Mouse (Mus musculus) heart, adult 2 months (tissue): Measurements from ENCODE around the gene Dnajc15.
"Not testable (repeated sequence)": the region's sequence is repeated elsewhere in the genome, so short reads cannot be mapped to it uniquely, and the experiment has no call there.

ENCODE experiments used
- CTCF ChIP-seq: fragments of 200-600 bp; IDR thresholded peaks from 2 replicates; pipeline ENCODE4 v1.8.1; 2022; ENCODE audit warnings: antibody characterized with exemption, mild to moderate bottlenecking, moderate library complexity
- EP300 ChIP-seq: fragments of 200-500 bp; IDR thresholded peaks from 2 replicates; pipeline ENCODE4 v1.6.1; 2011; ENCODE audit warnings: low read depth, low read length, control low read depth; ENCODE audit not compliant: insufficient read depth
- POLR2A ChIP-seq: fragments of 200-500 bp; IDR thresholded peaks from 2 replicates; pipeline ENCODE4 v1.6.1; 2011; ENCODE audit warnings: mild to moderate bottlenecking, low read depth, low read length, control low read depth; ENCODE audit not compliant: insufficient read depth

DNA sequence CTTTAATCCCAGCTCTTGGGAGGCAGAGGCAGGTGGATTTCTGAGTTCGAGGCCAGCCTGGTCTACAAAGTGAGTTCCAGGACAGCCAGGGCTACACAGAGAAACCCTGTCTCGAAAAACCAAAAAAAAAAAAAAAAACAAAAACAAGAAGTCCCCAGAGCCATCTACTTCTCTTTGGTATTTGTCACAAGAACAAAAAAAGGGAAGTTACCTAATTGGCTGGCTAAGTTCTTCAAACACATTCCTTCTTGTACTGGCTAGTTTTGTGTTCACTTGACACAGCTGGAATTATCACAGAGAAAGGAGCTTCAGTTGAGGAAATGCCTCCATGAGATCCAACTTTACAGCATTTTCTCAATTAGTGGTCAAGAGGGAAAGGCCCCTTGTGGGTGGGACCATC is 3.0 kb upstream of the Dnajc15 start:
- not testable (repeated sequence) for TF ChIP-seq EP300, CTCF, POLR2A
